Mouse (Mus musculus) hindbrain, embryonic 15.5 days (tissue): ENCODE data around the gene Yipf2. TPM values are rescaled to one million over a fixed set of nuclear protein-coding genes. Genes with fewer than 3 reads are reported as not detected.
A peak's percentile ranks its signal among the peaks of the same experiment; 100 is the strongest.

Experiments
- ATAC-seq: fragments of 200-750 bp; cut with Nextera tagmentation; 2 replicates; pipeline ENCODE4 v1.8.0; 2017; ENCODE audit warnings: low read depth, moderate number of reproducible peaks, moderate TSS enrichment; ENCODE audit not compliant: low FRiP score
- H3K27ac ChIP-seq: fragments of 300-500 bp; sonication (generic); replicated peaks from 2 replicates; pipeline ENCODE4 v1.5.1; 2015; ENCODE audit warnings: mild to moderate bottlenecking, inconsistent platforms
- H3K27me3 ChIP-seq: fragments of 300-500 bp; sonication (generic); 2 replicates; pipeline ENCODE4 v1.6.1; 2015; ENCODE audit warnings: control low read depth, inconsistent platforms
- H3K36me3 ChIP-seq: fragments of 300-500 bp; sonication (generic); 2 replicates; pipeline ENCODE4 v1.6.1; 2015; ENCODE audit warnings: control low read depth, inconsistent platforms
- H3K4me1 ChIP-seq: fragments of 300-500 bp; sonication (generic); replicated peaks from 2 replicates; pipeline ENCODE4 v1.6.1; 2015; ENCODE audit warnings: control low read depth, inconsistent platforms
- H3K4me2 ChIP-seq: fragments of 300-500 bp; sonication (generic); 2 replicates; pipeline ENCODE4 v1.6.1; 2015; ENCODE audit warnings: moderate library complexity, mild to moderate bottlenecking, inconsistent platforms
- H3K4me3 ChIP-seq: fragments of 300-500 bp; sonication (generic); 2 replicates; pipeline ENCODE4 v1.5.1; 2015; ENCODE audit warnings: mild to moderate bottlenecking, inconsistent platforms
- H3K9ac ChIP-seq: fragments of 300-500 bp; sonication (generic); 2 replicates; pipeline ENCODE4 v1.6.1; 2015; ENCODE audit warnings: inconsistent platforms
- H3K9me3 ChIP-seq: fragments of 300-500 bp; sonication (generic); 2 replicates; pipeline ENCODE4 v1.6.1; 2016; ENCODE audit warnings: control low read depth, inconsistent platforms
- WGBS: fragments of 180-500 bp; shearing (Covaris S2); methylation state at CpG from one replicate; pipeline ENCODE4 v1.1.7; 2015; 5-methylcytosine and 5-hydroxymethylcytosine counted together
- polyA plus RNA-seq: library from polyadenylated mRNA; unstranded; fragments of >200 nt; fragmentation: Nextera tagmentation; extraction: Ambion mirVana; gene quantifications from 2 replicates; pipeline ENCODE4 v1.2.1, GENCODE M21; 2015

Yipf2 gene
- polyA plus RNA-seq, 1 experiment from 2014 or later: 25.1 TPM

DNA sequence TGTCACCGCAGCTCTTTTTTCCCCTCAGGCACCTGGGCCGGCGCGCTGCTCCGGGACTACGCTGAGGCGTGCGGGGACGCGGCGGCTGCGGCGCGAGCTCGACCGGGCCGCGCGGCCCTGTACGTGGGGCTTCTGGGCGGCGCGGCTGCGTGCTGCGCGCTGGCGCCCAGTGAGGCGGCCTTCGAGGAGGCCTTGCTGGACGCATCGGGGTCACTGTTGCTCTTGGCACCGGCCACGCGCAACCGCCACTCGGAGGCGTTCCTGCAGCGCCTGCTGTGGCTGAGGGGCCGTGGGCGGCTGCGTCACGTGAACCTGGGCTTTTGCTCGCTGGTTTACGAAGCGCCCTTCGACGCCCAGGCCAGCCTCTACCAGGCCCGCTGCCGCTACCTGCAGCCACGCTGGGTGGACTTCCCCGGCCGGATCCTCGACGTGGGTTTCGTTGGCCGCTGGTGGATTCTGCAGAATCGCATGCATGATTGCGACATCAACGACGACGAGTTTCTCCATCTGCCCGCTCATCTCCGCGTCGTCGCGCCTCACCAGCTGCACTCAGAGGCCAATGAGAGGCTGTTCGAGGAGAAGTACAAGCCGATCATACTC, 594 bp upstream of the Yipf2 start:
- H3K27ac ChIP-seq: peak overlapping the region; percentile 84
- peak overlapping the region; percentile 93 for H3K9ac ChIP-seq
- H3K4me1 ChIP-seq: peaks cover 35% of the 10 kb centered on the region
- H3K4me2 ChIP-seq: peak overlapping the region; percentile 96
- H3K4me3 ChIP-seq: peak overlapping the region; percentile 98
- peaks cover 33% of the 10 kb centered on the region for H3K36me3 ChIP-seq
- 2% methylated on average over 68 of the region's 69 CpGs for WGBS
- ATAC-seq: peak; percentile 61; the same call in 1 of the 2 replicates
- no peaks in the 10 kb centered on the region for H3K9me3 ChIP-seq
- H3K27me3 ChIP-seq: no peaks in the 10 kb centered on the region

- Histone ChIP-seq H3K9me3 (no peaks in the 10 kb centered on the region), H3K4me1 (peaks cover 35% of the 10 kb centered on the region), H3K27me3 (no peaks in the 10 kb centered on the region), H3K36me3 (peaks cover 44% of the 10 kb centered on the region), H3K4me3 (peak overlapping the region; percentile 98), H3K4me2 (peak overlapping the region; percentile 96), H3K27ac (peak overlapping the region; percentile 89), H3K9ac (peak overlapping the region; percentile 71)
- peak; percentile 85 for ATAC-seq
- 20% methylated on average over 17 of the region's 17 CpGs for WGBS
Observed at GRCm38 (mm10) chr9:21591831-21592702, 561 bp downstream of the Yipf2 start.

GRCm38 (mm10) chr9:21591127-21591830, 1.3 kb downstream of the Yipf2 start:
- no peaks in the 10 kb centered on the region for H3K9me3 ChIP-seq
- no peak for ATAC-seq
- H3K4me2 ChIP-seq: peak overlapping the region; percentile 96
- H3K4me3 ChIP-seq: peak overlapping the region; percentile 98; the same call in 1 of the 2 replicates
- 81% methylated on average over 6 of the region's 6 CpGs for WGBS
- H3K9ac ChIP-seq: no peak overlapping the region
- H3K36me3 ChIP-seq: peaks cover 50% of the 10 kb centered on the region
- no peak overlapping the region for H3K27ac ChIP-seq
- peaks cover 35% of the 10 kb centered on the region for H3K4me1 ChIP-seq
- no peaks in the 10 kb centered on the region for H3K27me3 ChIP-seq

- no peak overlapping the region for H3K4me3 ChIP-seq
- H3K36me3 ChIP-seq: peaks cover 61% of the 10 kb centered on the region
- no peak overlapping the region for H3K27ac ChIP-seq
- no peaks in the 10 kb centered on the region for H3K9me3 ChIP-seq
- no peak overlapping the region for H3K4me2 ChIP-seq
- H3K9ac ChIP-seq: no peak overlapping the region
- H3K4me1 ChIP-seq: peaks cover 25% of the 10 kb centered on the region
- no peak for ATAC-seq
- no peaks in the 10 kb centered on the region for H3K27me3 ChIP-seq
- WGBS: 83% methylated on average over 5 of the region's 5 CpGs
Observed at GRCm38 (mm10) chr9:21589538-21589937, 3.1 kb downstream of the Yipf2 start.

- peaks cover 13% of the 10 kb centered on the region for H3K4me1 ChIP-seq
- ATAC-seq: no peak
- no peak overlapping the region for H3K9ac ChIP-seq
- H3K9me3 ChIP-seq: no peaks in the 10 kb centered on the region
- peaks cover 70% of the 10 kb centered on the region for H3K36me3 ChIP-seq
- no peak overlapping the region for H3K27ac ChIP-seq
- H3K4me3 ChIP-seq: no peak overlapping the region
- no peaks in the 10 kb centered on the region for H3K27me3 ChIP-seq
- no peak overlapping the region for H3K4me2 ChIP-seq
- WGBS: 93% methylated on average over 8 of the region's 8 CpGs
Observed at GRCm38 (mm10) chr9:21588350-21588749, 4.3 kb downstream of the Yipf2 start.

DNA sequence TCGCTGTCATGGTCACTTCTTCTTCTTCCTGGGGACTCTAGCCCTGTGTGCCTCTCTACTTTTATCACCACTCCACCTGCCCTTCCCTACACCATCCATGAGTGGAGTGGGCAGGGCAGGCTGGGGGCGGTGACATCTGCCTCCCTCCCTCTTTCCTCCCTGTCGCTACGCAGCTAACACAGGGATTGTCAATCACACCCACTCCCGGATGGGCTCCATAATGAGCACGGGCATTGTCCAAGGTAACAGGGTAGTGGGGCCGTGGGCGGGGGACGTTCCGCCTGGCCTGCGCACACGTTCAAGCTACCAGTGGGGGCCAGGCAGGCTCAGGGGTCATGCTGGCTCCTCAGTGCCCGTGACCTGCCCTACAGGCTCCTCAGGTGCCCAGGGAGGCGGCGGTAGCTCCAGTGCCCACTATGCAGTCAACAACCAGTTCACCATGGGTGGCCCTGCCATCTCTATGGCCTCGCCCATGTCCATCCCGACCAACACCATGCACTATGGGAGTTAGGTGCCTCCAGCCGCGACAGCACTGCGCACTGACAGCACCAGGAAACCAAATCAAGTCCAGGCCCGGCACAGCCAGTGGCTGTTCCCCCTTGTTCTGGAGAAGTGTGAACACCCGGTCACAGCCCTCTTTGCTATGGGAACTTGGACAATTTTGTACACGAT, 4.8 kb downstream of the Yipf2 start:
- 85% methylated on average over 23 of the region's 23 CpGs for WGBS
- no peak overlapping the region for H3K27ac ChIP-seq
- H3K4me3 ChIP-seq: no peak overlapping the region
- no peaks in the 10 kb centered on the region for H3K27me3 ChIP-seq
- no peak overlapping the region for H3K9ac ChIP-seq
- no peaks in the 10 kb centered on the region for H3K9me3 ChIP-seq
- H3K36me3 ChIP-seq: peaks cover 76% of the 10 kb centered on the region
- no peak for ATAC-seq
- peaks cover 12% of the 10 kb centered on the region for H3K4me1 ChIP-seq
- no peak overlapping the region for H3K4me2 ChIP-seq

DNA sequence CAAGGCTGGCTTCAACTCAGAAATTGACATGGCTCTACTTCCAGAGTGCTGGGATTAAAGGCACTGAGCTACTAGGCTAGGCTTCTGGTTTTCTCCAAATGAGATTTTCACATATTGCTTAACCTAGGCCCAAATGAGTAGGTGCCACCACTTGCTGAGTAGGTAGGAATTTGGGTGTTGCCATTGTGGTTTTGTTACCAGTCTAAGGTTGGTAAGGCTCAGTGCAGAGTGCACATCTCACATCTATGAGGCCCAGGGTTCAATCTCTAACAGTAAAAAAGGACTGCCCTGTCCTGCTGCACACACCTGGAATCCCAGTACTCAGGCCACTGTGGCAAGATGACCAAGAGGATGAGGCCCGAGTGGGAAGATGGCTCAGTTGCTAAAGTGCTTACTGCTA, 7.2 kb downstream of the Yipf2 start:
- Histone ChIP-seq H3K9ac (no peak overlapping the region), H3K27me3 (no peaks in the 10 kb centered on the region), H3K4me2 (no peak overlapping the region), H3K4me1 (no peaks in the 10 kb centered on the region), H3K4me3 (no peak overlapping the region), H3K9me3 (no peaks in the 10 kb centered on the region), H3K27ac (no peak overlapping the region), H3K36me3 (peaks cover 84% of the 10 kb centered on the region)
- ATAC-seq: no peak
- WGBS: 97% methylated on average over 1 of the region's 1 CpGs

- Histone ChIP-seq H3K4me3 (no peak overlapping the region), H3K4me2 (no peak overlapping the region), H3K9me3 (no peaks in the 10 kb centered on the region), H3K27ac (no peak overlapping the region), H3K9ac (no peak overlapping the region), H3K36me3 (peaks cover 64% of the 10 kb centered on the region), H3K4me1 (no peaks in the 10 kb centered on the region), H3K27me3 (no peaks in the 10 kb centered on the region)
- 63% methylated on average over 3 of the region's 3 CpGs for WGBS
- ATAC-seq: no peak
Observed at GRCm38 (mm10) chr9:21578226-21578625, 14.4 kb downstream of the Yipf2 start.

GRCm38 (mm10) chr9:21576286-21576685, 16.3 kb downstream of the Yipf2 start:
- WGBS: 84% methylated on average over 1 of the region's 1 CpGs
- H3K9ac ChIP-seq: no peak overlapping the region
- peaks cover 76% of the 10 kb centered on the region for H3K36me3 ChIP-seq
- H3K9me3 ChIP-seq: no peaks in the 10 kb centered on the region
- H3K4me2 ChIP-seq: no peak overlapping the region
- no peaks in the 10 kb centered on the region for H3K4me1 ChIP-seq
- H3K27me3 ChIP-seq: no peaks in the 10 kb centered on the region
- ATAC-seq: peak; percentile 33; the same call in 1 of the 2 replicates
- H3K4me3 ChIP-seq: no peak overlapping the region
- H3K27ac ChIP-seq: no peak overlapping the region

GRCm38 (mm10) chr9:21575253-21575652, 17.4 kb downstream of the Yipf2 start:
- Histone ChIP-seq H3K36me3 (peaks cover 75% of the 10 kb centered on the region), H3K4me3 (no peak overlapping the region), H3K4me2 (no peak overlapping the region), H3K4me1 (no peaks in the 10 kb centered on the region), H3K27ac (no peak overlapping the region), H3K27me3 (no peaks in the 10 kb centered on the region), H3K9me3 (no peaks in the 10 kb centered on the region), H3K9ac (no peak overlapping the region)
- ATAC-seq: no peak
- 94% methylated on average over 10 of the region's 10 CpGs for WGBS

GRCm38 (mm10) chr9:21574012-21574801, 18.4 kb downstream of the Yipf2 start:
- 89% methylated on average over 8 of the region's 8 CpGs for WGBS
- ATAC-seq: no peak

More at GRCm38 (mm10) chr9:21574012-21574801, 18.4 kb downstream of the Yipf2 start:
- Histone ChIP-seq H3K4me1 (no peaks in the 10 kb centered on the region), H3K9ac (no peak overlapping the region), H3K27me3 (no peaks in the 10 kb centered on the region), H3K9me3 (no peaks in the 10 kb centered on the region), H3K36me3 (peaks cover 77% of the 10 kb centered on the region), H3K4me3 (no peak overlapping the region), H3K27ac (no peak overlapping the region), H3K4me2 (no peak overlapping the region)
